ENCODE assay signal across 8 mouse cellular contexts in genomic region chr4:124802309-124803260, GRCm38 (mm10). TPM values are rescaled to one million over a fixed set of nuclear protein-coding genes. Genes with fewer than 3 reads are reported as not detected.
DNase-seq lines count a peak whose midpoint lies in the region; ATAC-seq and TF ChIP-seq lines count a peak whose summit lies in the region.

No protein-coding gene starts in this region.

- WGBS in heart, embryonic 15.5 days, result under 1% methylated on average over 49 of the region's 53 CpGs
- under 1% methylated on average over 52 of the region's 53 CpGs for WGBS in liver, embryonic 14.5 days (ENCODE audit: insufficient replicate concordance)
- WGBS in neural tube, embryonic 11.5 days, result 3% methylated on average over 52 of the region's 53 CpGs
- under 1% methylated on average over 52 of the region's 53 CpGs for WGBS in stomach, postnatal 0 days

- H3K4me1 ChIP-seq in brown adipose tissue, adult 24 weeks (ENCODE audit: control insufficient read depth, insufficient read depth, insufficient read length, low read length), result peaks cover under 1% of the 10 kb centered on the region; the same call in 1 of the 2 replicates
- peaks cover 13% of the 10 kb centered on the region for H3K4me1 ChIP-seq in heart, embryonic 15.5 days (replicated peaks)
- H3K4me1 ChIP-seq in liver, embryonic 14.5 days (replicated peaks; ENCODE audit: control insufficient read depth in 2 of 2, insufficient read depth in 2 of 2, low read length in 1 of 2), result peaks cover 11 to 19% of the 10 kb centered on the region in 2 experiments
- H3K4me1 ChIP-seq in neural tube, embryonic 11.5 days (ENCODE audit: control insufficient read depth, insufficient read depth, low read length), result peaks cover 7% of the 10 kb centered on the region
- H3K4me1 ChIP-seq in stomach, postnatal 0 days (replicated peaks; ENCODE audit: control insufficient read depth, insufficient read depth), result no peaks in the 10 kb centered on the region

- peak overlapping the region; percentile 83 for H3K4me3 ChIP-seq in brown adipose tissue, adult 24 weeks (ENCODE audit: insufficient read depth, low read depth, low read length)
- H3K4me3 ChIP-seq in heart, embryonic 15.5 days, result peak overlapping the region; percentile 98
- H3K4me3 ChIP-seq in liver, embryonic 14.5 days (ENCODE audit: insufficient read depth in 1 of 2, low read depth in 2 of 2, low read length in 2 of 2), result peak overlapping the region; percentile 74 to 99
- H3K4me3 ChIP-seq in neural tube, embryonic 11.5 days (ENCODE audit: low read depth, low read length), result peak overlapping the region; percentile 73
- H3K4me3 ChIP-seq in stomach, postnatal 0 days (ENCODE audit: low read depth, low read length), result peak overlapping the region; percentile 88

- peak; percentile 77 for TF ChIP-seq EP300 in liver, embryonic 14.5 days (IDR thresholded peaks at IDR 0.05; ENCODE audit: low read depth)
- no peak for TF ChIP-seq EP300 in stomach, postnatal 0 days (optimal IDR thresholded peaks at IDR 0.05)

- H3K9ac ChIP-seq in heart, embryonic 15.5 days, result peak overlapping the region; percentile 99
- peak overlapping the region; percentile 79 for H3K9ac ChIP-seq in liver, embryonic 14.5 days (replicated peaks)
- peak overlapping the region; percentile 94 for H3K9ac ChIP-seq in neural tube, embryonic 11.5 days (ENCODE audit: low read length)
- H3K9ac ChIP-seq in stomach, postnatal 0 days (ENCODE audit: low read length), result peak overlapping the region; percentile 89

- no peaks in the 10 kb centered on the region for H3K9me3 ChIP-seq in heart, embryonic 15.5 days (replicated peaks)
- H3K9me3 ChIP-seq in liver, embryonic 14.5 days (ENCODE audit: control insufficient read depth, low read length), result no peaks in the 10 kb centered on the region
- H3K9me3 ChIP-seq in neural tube, embryonic 11.5 days (ENCODE audit: control insufficient read depth, low read length), result no peaks in the 10 kb centered on the region
- H3K9me3 ChIP-seq in stomach, postnatal 0 days (ENCODE audit: control insufficient read depth, low read length), result no peaks in the 10 kb centered on the region

- peak; percentile 98 for DNase-seq in CD4-positive, CD25-positive, alpha-beta regulatory T cell, adult 2 months (ENCODE audit: low read depth, low spot score)
- peak; percentile 87 for DNase-seq in fibroblast of lung, adult 2 months (ENCODE audit: low read depth)
- peak; percentile 96 to 99 for DNase-seq in kidney, postnatal 25 days
- DNase-seq in liver, embryonic 14.5 days (ENCODE audit: low read depth in 3 of 3, low spot score in 3 of 3), result peak; percentile 96 to 98 (median 97)
- peak; percentile 97 for DNase-seq in neural tube, embryonic 11.5 days (ENCODE audit: low spot score)
- DNase-seq in stomach, postnatal 0 days (ENCODE audit: low spot score), result peak; percentile 98

- peaks cover 30% of the 10 kb centered on the region for H3K36me3 ChIP-seq in heart, embryonic 15.5 days
- peaks cover 44% of the 10 kb centered on the region for H3K36me3 ChIP-seq in liver, embryonic 14.5 days (replicated peaks; ENCODE audit: control insufficient read depth, insufficient read depth, low read depth)
- peaks cover 2% of the 10 kb centered on the region; the same call in 1 of the 2 replicates for H3K36me3 ChIP-seq in neural tube, embryonic 11.5 days (ENCODE audit: control insufficient read depth, insufficient read depth, low read length)
- H3K36me3 ChIP-seq in stomach, postnatal 0 days (ENCODE audit: control insufficient read depth, insufficient read depth, low read length), result peaks cover 11% of the 10 kb centered on the region; the same call in 1 of the 2 replicates

- no peak; the same call in 1 of the 2 replicates for TF ChIP-seq CTCF in liver, embryonic 14.5 days (IDR thresholded peaks at IDR 0.05; ENCODE audit: low read depth)
- TF ChIP-seq CTCF in stomach, postnatal 0 days (IDR thresholded peaks at IDR 0.05; ENCODE audit: low read depth), result no peak

- peak overlapping the region; percentile 81 for H3K27ac ChIP-seq in brown adipose tissue, adult 24 weeks (replicated peaks; ENCODE audit: low read depth, low read length)
- H3K27ac ChIP-seq in heart, embryonic 15.5 days, result peak overlapping the region; percentile 99
- peak overlapping the region; percentile 90 for H3K27ac ChIP-seq in liver, embryonic 14.5 days
- H3K27ac ChIP-seq in neural tube, embryonic 11.5 days (ENCODE audit: low read depth, low read length), result peak overlapping the region; percentile 95
- peak overlapping the region; percentile 96 for H3K27ac ChIP-seq in stomach, postnatal 0 days (replicated peaks)

- peak; percentile 99 for ATAC-seq in heart, embryonic 15.5 days (replicated peaks; ENCODE audit: insufficient number of reproducible peaks, insufficient read depth, low FRiP score, low read depth)
- peak; percentile 99 for ATAC-seq in liver, embryonic 14.5 days (ENCODE audit: insufficient read depth)
- peak; percentile 99 for ATAC-seq in neural tube, embryonic 11.5 days (ENCODE audit: insufficient read depth, low FRiP score, low TSS enrichment)
- ATAC-seq in stomach, postnatal 0 days (ENCODE audit: low FRiP score, low TSS enrichment), result peak; percentile 99

- peak overlapping the region; percentile 92 for H3K4me2 ChIP-seq in heart, embryonic 15.5 days
- peak overlapping the region; percentile 81 for H3K4me2 ChIP-seq in liver, embryonic 14.5 days (ENCODE audit: low read depth)
- H3K4me2 ChIP-seq in neural tube, embryonic 11.5 days (ENCODE audit: low read depth), result peak overlapping the region; percentile 89
- H3K4me2 ChIP-seq in stomach, postnatal 0 days (replicated peaks; ENCODE audit: low read depth), result peak overlapping the region; percentile 87

- H3K27me3 ChIP-seq in heart, embryonic 15.5 days, result no peaks in the 10 kb centered on the region
- H3K27me3 ChIP-seq in liver, embryonic 14.5 days (ENCODE audit: control insufficient read depth, insufficient read depth, low read length), result no peaks in the 10 kb centered on the region
- H3K27me3 ChIP-seq in neural tube, embryonic 11.5 days (ENCODE audit: control insufficient read depth, insufficient read depth, low read length), result no peaks in the 10 kb centered on the region
- H3K27me3 ChIP-seq in stomach, postnatal 0 days (ENCODE audit: control insufficient read depth, insufficient read depth, low read length), result no peaks in the 10 kb centered on the region

RNA-seq across cellular contexts. Expression of gene Mtf1, which starts 0.7 kb away (rescaled TPM):
- polyA plus RNA-seq in brown adipose tissue, adult 24 weeks (2012; ENCODE audit: insufficient read depth, insufficient read length, missing spikeins), result 6.2 and 6.9 TPM in 2 replicates
- 10.1 and 10.6 TPM in 2 replicates for polyA plus RNA-seq in heart, embryonic 15.5 days (2015; fragmentation: Nextera tagmentation; extraction: Ambion mirVana)
- 4.3 and 7.1 TPM in 2 replicates for polyA plus RNA-seq in liver, embryonic 14.5 days (2012; rRNA removed)
- polyA plus RNA-seq in liver, embryonic 14.5 days (2014; fragmentation: Nextera tagmentation; extraction: Ambion mirVana), result 10.9 and 15.2 TPM in 2 replicates
- polyA plus RNA-seq in neural tube, embryonic 11.5 days (2014; fragmentation: Nextera tagmentation; extraction: Ambion mirVana), result 15.3 and 16.0 TPM in 2 replicates
- 10.6 and 11.6 TPM in 2 replicates for polyA plus RNA-seq in stomach, postnatal 0 days (2015; fragmentation: Nextera tagmentation; extraction: Ambion mirVana)

RNA-seq across cellular contexts. Expression of gene Yrdc, which starts 47.9 kb away (rescaled TPM):
- polyA plus RNA-seq in brown adipose tissue, adult 24 weeks (2012; ENCODE audit: insufficient read depth, insufficient read length, missing spikeins), result 15.8 and 17.4 TPM in 2 replicates
- 20.4 and 23.8 TPM in 2 replicates for polyA plus RNA-seq in heart, embryonic 15.5 days (2015; fragmentation: Nextera tagmentation; extraction: Ambion mirVana)
- 19.0 and 20.9 TPM in 2 replicates for polyA plus RNA-seq in liver, embryonic 14.5 days (2012; rRNA removed)
- 21.7 and 21.9 TPM in 2 replicates for polyA plus RNA-seq in liver, embryonic 14.5 days (2014; fragmentation: Nextera tagmentation; extraction: Ambion mirVana)
- polyA plus RNA-seq in neural tube, embryonic 11.5 days (2014; fragmentation: Nextera tagmentation; extraction: Ambion mirVana), result 50.8 and 58.1 TPM in 2 replicates
- polyA plus RNA-seq in stomach, postnatal 0 days (2015; fragmentation: Nextera tagmentation; extraction: Ambion mirVana), result 31.2 and 32.3 TPM in 2 replicates

RNA-seq across cellular contexts. Expression of gene 1110065P20Rik, which starts 48.4 kb away (rescaled TPM):
- 37.8 and 44.1 TPM in 2 replicates for polyA plus RNA-seq in brown adipose tissue, adult 24 weeks (2012; ENCODE audit: insufficient read depth, insufficient read length, missing spikeins)
- polyA plus RNA-seq in heart, embryonic 15.5 days (2015; fragmentation: Nextera tagmentation; extraction: Ambion mirVana), result 40.3 and 43.9 TPM in 2 replicates
- 10.6 and 11.9 TPM in 2 replicates for polyA plus RNA-seq in liver, embryonic 14.5 days (2012; rRNA removed)
- polyA plus RNA-seq in liver, embryonic 14.5 days (2014; fragmentation: Nextera tagmentation; extraction: Ambion mirVana), result 15.2 and 15.4 TPM in 2 replicates
- polyA plus RNA-seq in neural tube, embryonic 11.5 days (2014; fragmentation: Nextera tagmentation; extraction: Ambion mirVana), result 36.5 and 41.5 TPM in 2 replicates
- polyA plus RNA-seq in stomach, postnatal 0 days (2015; fragmentation: Nextera tagmentation; extraction: Ambion mirVana), result 64.1 and 65.8 TPM in 2 replicates

RNA-seq across cellular contexts. Expression of gene Maneal, which starts 59.4 kb away (rescaled TPM):
- polyA plus RNA-seq in brown adipose tissue, adult 24 weeks (2012; ENCODE audit: insufficient read depth, insufficient read length, missing spikeins), result 0.42 TPM in 1 of 2 replicates, not detected in the other
- 0.16 TPM in 1 of 2 replicates, not detected in the other for polyA plus RNA-seq in heart, embryonic 15.5 days (2015; fragmentation: Nextera tagmentation; extraction: Ambion mirVana)
- 0.06 and 0.08 TPM in 2 replicates for polyA plus RNA-seq in liver, embryonic 14.5 days (2012; rRNA removed)
- 0.06 TPM in 1 of 2 replicates, not detected in the other for polyA plus RNA-seq in liver, embryonic 14.5 days (2014; fragmentation: Nextera tagmentation; extraction: Ambion mirVana)
- 9.1 and 11.8 TPM in 2 replicates for polyA plus RNA-seq in neural tube, embryonic 11.5 days (2014; fragmentation: Nextera tagmentation; extraction: Ambion mirVana)
- polyA plus RNA-seq in stomach, postnatal 0 days (2015; fragmentation: Nextera tagmentation; extraction: Ambion mirVana), result 0.19 and 0.21 TPM in 2 replicates

Comparison
In these comparisons a context has a peak if more than half of its experiments do, and no peak if none do; other contexts are left out.
1. Peak in every context shown above with its lines: DNase-seq, ATAC-seq, H3K4me3 ChIP-seq and H3K27ac ChIP-seq.